Mouse (Mus musculus): ENCODE data around the gene Baz1b.
A peak's percentile ranks its signal among the peaks of the same experiment; 100 is the strongest.
"Not testable (repeated sequence)": the region's sequence is repeated elsewhere in the genome, so short reads cannot be mapped to it uniquely, and the experiment has no call there.

Baz1b gene

DNA sequence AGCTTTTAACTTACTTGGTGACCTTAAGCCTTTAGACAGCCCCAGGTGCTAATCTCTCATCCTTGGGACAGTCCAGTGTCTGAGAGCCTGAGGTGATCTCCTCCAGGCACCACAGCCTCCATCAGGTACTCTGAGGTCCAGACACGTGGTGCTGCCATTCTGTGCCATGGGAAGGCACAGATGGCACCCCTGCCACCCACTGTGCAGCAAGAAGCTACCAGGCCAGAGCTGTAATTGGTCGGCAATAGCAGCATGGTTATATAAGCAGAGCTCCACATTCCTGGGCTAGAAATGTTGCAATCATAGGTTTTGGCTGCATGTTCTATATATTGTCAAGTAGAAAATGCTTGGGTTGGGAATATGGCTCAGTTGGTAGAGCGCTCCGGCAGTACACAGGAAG is 8.1 kb upstream of the Baz1b start:
- no peak for DNase-seq (ENCODE audit: inconsistent age in 2 of 2, low spot score in 1 of 2)

GRCm38 (mm10) chr5:135179616-135180015 is 7.4 kb upstream of the Baz1b start:
- DNase-seq (ENCODE audit: inconsistent age in 2 of 2, low spot score in 1 of 2): no peak

GRCm38 (mm10) chr5:135180796-135181195 is 6.3 kb upstream of the Baz1b start:
- no peak for DNase-seq (ENCODE audit: inconsistent age in 2 of 2, low spot score in 1 of 2)

DNA sequence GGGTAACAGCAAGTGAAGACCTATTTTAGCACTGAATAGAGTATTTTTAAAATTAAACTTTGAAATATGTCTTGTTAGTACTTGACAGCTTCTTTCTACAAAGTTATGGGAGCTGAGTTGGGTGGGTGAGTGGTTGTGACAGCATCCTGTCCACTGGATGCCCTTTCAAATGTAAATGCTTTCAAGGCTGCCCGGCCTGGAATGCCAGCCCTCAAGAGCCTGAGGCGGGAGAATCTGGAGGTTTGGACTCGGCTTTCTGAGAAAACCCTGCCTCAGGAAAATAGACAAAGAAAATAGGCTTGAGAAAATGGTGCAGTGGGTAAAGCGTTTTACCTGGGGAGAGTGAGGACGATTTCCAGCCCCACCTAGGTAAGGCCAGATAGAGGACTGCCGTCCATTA is 5.3 kb upstream of the Baz1b start:
- no peak for DNase-seq (ENCODE audit: inconsistent age in 2 of 2, low spot score in 1 of 2)

GRCm38 (mm10) chr5:135183131-135183861 is 3.8 kb upstream of the Baz1b start:
- peak in 1 of 2 experiments; percentile 51 for DNase-seq (ENCODE audit: inconsistent age in 2 of 2, low spot score in 1 of 2)

GRCm38 (mm10) chr5:135185016-135185415 is 2.0 kb upstream of the Baz1b start:
- DNase-seq (ENCODE audit: inconsistent age in 2 of 2, low spot score in 1 of 2): no peak

- peak in 1 of 2 experiments; percentile 69 for DNase-seq (ENCODE audit: inconsistent age in 2 of 2, low spot score in 1 of 2)
Observed at GRCm38 (mm10) chr5:135185596-135185995, 1.5 kb upstream of the Baz1b start.

- no peak for DNase-seq (ENCODE audit: inconsistent age in 2 of 2, low spot score in 1 of 2)
Observed at GRCm38 (mm10) chr5:135186231-135186620, 838 bp upstream of the Baz1b start.

DNA sequence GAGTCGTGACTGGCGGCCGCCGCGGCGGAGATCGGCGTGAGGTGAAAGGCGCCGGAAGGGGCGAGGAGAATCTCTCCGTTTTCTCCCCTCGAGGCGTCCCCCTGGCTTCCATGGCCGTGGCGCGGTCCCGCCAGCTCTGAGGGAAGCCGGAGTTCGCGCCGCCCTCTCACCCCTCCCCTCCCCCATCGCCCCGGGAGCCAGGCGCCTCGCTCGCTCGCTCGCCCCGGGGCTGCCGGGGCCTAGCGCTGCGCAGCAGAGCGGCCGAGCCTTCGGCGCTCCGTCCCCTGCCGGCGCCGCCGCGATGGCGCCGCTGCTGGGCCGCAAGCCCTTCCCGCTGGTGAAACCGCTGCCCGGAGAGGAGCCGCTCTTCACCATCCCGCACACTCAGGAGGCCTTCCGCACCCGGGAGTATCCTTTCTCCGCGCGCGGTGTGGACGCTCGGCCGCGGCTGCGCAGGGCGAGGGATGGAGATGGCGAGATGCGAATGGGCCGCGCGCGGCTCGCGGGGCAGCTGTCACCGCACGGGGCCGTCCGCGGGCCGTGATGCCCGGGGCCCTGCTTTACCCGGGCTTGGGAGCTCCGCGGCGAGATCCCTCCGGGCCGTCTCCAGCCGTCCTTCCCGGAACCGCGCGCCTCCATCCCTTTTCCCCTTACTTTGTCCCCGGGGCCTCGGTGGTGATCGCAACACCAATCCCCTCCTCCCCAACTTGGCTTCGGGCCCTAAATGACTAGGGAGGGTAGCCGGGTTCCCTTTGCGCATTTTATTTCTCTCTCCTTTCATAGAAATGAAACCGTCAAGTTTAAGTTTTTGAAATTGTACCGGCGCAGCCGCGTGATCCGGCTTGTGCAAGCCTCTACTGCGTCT is 517 bp downstream of the Baz1b start:
- peak; percentile 63 to 87 for DNase-seq (ENCODE audit: inconsistent age in 2 of 2, low spot score in 1 of 2)

GRCm38 (mm10) chr5:135188214-135188554 is 1.1 kb downstream of the Baz1b start:
- DNase-seq (ENCODE audit: inconsistent age in 2 of 2, low spot score in 1 of 2): no peak

DNA sequence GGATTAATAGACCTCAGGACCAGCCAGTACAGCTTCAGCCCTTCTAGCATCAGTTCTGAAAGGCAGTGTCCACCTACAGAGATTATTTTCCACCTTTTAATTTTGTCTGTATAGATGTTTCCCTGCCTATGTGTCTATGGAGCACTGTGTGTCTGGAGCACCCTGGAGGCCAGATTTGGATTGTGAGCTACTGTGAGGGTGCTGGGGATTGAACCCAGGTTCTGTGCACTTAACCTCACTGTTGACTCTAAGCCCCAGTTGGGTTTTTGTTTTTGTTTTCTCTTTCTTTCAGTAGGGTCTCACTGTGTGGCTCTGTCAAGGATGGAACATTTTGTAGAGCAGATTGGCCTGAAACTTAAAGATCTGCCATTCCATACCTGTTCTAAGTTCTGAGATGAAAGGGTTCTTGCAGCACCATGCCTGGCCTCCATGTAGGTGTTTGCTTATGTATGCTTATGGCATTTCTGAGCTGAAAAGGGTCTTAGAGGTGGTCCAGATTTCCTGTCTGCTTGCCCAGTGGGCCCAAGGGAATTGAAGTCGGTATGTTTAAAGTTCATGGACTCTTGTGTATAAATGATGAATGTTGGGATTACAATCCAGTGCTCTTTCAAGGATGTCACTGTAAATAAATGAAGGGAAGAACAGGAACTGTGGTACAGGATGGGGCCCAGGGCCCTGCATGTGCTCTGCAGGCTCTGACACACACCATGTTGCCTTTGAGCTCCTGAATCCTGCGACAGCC is 2.4 kb downstream of the Baz1b start:
- peak in 1 of 2 experiments; percentile 65 for DNase-seq (ENCODE audit: inconsistent age in 2 of 2, low spot score in 1 of 2)

GRCm38 (mm10) chr5:135191620-135192019 is 4.6 kb downstream of the Baz1b start:
- DNase-seq (ENCODE audit: inconsistent age in 2 of 2, low spot score in 1 of 2): peak; percentile 62 to 91

DNA sequence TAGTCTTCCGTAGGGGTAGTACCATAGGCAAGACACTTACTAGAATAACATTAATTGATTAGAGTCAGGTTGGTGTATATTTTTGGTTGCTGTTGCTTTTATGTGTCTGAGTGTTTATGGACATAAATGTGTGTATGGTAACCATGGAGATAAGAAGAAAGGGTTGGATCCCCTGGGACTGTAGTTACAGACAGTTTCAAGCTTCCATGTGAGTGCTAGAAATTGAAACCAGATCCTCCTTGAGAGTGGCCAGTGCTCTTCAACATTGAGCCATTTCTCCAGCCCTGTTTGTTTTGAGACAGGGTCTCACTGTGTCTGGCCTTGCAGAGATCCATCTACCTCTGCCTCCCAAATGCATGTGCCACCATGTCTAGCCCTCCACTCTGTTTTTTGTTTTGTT is 5.4 kb downstream of the Baz1b start:
- DNase-seq (ENCODE audit: inconsistent age in 2 of 2, low spot score in 1 of 2): no peak

- no peak for DNase-seq (ENCODE audit: inconsistent age in 2 of 2, low spot score in 1 of 2)
Observed at GRCm38 (mm10) chr5:135196367-135196766, 9.3 kb downstream of the Baz1b start.

DNA sequence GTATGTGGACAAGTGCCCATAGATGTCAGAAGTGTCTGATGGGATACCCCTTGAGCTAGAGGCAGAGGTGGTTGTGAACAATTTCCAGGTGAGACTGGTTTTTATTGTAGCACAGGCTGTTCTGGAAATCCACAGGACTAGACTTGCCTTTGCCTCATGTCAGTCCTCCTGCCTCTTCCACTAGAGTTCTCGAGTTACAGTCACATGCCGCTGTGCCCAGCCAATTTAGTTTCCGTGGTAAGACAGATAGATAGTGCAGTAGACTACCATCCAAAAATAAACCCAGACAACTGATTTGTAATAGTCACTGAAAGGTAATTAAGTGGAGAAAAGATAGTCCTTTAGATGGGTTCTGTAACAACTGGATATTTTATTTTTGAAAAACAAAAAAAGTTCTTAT is 15.7 kb downstream of the Baz1b start:
- no peak for DNase-seq (ENCODE audit: inconsistent age in 2 of 2, low spot score in 1 of 2)

DNA sequence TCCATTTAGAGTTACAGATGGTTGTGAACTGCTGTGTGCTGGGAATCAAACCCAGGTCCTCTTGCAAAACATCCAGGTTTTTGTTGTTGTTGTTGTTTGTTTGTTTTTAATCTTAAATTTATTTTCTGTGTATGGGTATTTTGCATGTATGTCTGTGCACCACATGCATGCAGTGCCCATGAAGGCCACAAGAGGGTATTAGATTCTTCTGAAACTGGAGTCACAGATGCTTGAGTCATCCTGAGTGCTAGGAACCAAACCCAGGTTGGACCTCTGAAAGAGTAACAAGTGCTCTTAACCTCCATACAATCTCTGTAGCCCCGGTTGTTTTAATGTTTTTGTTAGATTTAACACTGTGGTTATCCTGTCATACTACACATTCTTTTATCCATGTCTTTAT is 21.1 kb downstream of the Baz1b start:
- DNase-seq (ENCODE audit: inconsistent age in 2 of 2, low spot score in 1 of 2): no peak

GRCm38 (mm10) chr5:135216871-135217270 is 29.8 kb downstream of the Baz1b start:
- DNase-seq (ENCODE audit: inconsistent age in 2 of 2, low spot score in 1 of 2): no peak

GRCm38 (mm10) chr5:135220941-135221340 is 33.9 kb downstream of the Baz1b start:
- peak; percentile 47 to 80 for DNase-seq (ENCODE audit: inconsistent age in 2 of 2, low spot score in 1 of 2)

DNA sequence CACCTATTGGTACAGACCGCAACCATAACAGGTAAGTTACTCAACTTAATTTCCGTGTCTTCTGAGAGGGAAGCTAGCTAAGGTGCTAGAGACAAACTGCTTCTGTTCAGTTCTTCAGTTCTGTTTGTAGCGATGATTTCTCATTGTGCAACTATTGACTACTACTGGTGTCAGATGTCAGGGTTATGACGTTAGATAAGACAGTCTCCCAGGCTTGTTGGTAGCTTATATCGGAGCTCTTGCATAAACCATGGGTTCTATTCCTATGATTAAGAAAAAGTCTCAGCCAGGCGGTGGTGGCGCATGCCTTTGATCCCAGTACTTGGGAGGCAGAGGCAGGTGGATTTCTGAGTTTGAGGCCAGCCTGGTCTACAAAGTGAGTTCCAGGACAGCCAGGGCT is 35.0 kb downstream of the Baz1b start:
- peak in 1 of 2 experiments; percentile 68 for DNase-seq (ENCODE audit: inconsistent age in 2 of 2, low spot score in 1 of 2)

GRCm38 (mm10) chr5:135224169-135224568 is 37.1 kb downstream of the Baz1b start:
- no peak for DNase-seq (ENCODE audit: inconsistent age in 2 of 2, low spot score in 1 of 2)

GRCm38 (mm10) chr5:135225879-135226278 is 38.8 kb downstream of the Baz1b start:
- DNase-seq (ENCODE audit: inconsistent age in 2 of 2, low spot score in 1 of 2): not testable (repeated sequence)

- DNase-seq (ENCODE audit: inconsistent age in 2 of 2, low spot score in 1 of 2): no peak
Observed at GRCm38 (mm10) chr5:135230186-135230585, 43.1 kb downstream of the Baz1b start.

All from adrenal gland, adult (tissue).